Mouse (Mus musculus) adrenal gland, postnatal 0 days (tissue): ENCODE data around the gene Upk3bl. TPM values are rescaled to one million over a fixed set of nuclear protein-coding genes. Genes with fewer than 3 reads are reported as not detected.

Experiments
- microRNA-seq: library from miRNA; unstranded; fragments of <30 nt; microRNA quantifications from one replicate; pipeline ENCODE4, GENCODE M21; 2016; ENCODE audit warnings: borderline replicate concordance; ENCODE audit not compliant: insufficient number of aligned reads
- polyA plus RNA-seq: library from polyadenylated mRNA; unstranded; fragments of >200 nt; fragmentation: Nextera tagmentation; extraction: Ambion mirVana; gene quantifications from 2 replicates; pipeline ENCODE4 v1.2.1, GENCODE M21; 2015

Upk3bl gene
- polyA plus RNA-seq: 2.3 and 5.8 TPM in 2 replicates

DNA sequence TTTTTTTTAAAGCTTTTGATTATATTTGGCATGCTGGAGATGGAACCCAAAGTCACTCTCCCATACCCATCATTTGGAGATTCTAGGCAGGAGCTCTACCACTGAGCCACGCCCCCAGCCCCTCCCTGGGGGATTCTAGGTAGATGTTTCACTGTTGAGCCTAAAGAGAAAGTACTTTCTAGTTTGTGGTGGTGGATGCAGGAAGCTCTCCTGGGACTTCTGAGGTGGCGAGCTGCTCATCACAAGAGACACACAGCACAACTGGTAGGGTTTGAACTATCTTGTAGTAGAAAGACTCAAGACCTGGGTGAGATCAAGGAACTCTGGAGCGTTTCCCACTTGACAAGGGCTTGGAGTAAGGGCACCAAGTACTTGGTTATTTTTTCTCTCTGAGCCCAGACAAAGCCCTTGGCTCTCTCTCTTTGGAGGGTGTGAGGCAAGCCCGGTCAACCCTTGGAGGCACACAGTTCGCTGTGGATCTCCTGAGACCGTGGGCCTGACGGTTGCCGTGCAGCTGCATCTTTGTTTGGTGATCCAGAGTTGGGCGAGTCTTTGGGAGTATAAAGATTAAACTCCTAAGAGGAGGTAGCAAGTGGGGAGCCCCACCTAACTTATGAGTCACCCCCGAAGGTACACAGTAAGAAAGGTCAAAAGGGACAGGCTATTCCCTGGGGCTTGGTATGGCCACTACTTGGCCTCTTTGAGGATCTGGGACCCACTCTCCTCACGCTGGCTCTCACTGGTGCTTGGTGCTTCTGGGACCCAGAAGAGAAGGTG is at the start of gene Upk3bl:
Gene Upk3bl (plus strand): TSS at position 192 of the 777 bp plus-strand sequence.

DNA sequence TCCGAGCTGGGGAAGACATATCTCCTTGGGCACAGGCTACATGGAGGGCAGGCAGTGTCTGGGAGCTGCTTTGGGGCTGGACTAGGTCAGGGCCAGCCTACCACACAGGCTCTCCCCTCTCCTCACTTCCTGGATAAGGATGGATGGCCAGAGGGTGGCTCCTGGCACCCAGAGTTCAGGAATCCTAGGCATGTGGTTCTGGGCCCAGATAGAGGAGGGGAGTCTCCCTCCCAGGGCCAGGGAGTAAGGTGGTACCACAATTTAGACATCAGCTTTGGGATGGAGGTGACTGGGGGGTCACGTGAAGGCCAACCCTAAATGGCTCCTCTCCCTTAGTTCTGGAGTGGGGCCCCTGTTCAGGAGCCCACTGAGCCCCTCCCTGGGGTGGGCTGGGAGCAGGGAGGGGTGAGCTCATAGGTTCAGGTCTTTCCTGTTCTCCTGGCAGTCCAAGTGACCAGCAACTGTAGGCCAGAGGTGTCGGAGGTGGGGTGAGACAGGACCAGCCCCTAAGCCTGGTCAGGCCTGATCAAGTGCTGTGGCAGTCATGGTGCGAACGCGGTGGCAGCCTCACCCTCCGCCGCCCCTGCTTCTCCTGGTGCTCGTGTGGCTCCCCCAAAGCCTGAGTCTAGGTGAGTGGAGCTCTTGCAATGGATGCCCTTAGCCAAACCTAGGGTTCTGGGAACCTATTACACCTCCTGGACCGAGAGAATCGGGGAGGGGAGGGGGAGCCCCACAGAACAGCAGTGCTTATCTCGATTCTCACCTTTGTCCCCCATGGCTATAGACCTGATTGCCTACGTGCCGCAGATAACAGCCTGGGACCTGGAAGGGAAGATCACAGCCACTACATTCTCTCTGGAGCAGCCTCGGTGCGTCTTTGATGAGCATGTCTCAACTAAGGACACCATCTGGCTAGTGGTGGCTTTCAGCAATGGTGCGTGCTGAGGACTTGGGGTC is 15.8 kb upstream of the Upk3bl start, which contains the start of gene Upk3b:
Gene Upk3b (plus strand): TSS at position 239 of the 957 bp plus-strand sequence.

DNA sequence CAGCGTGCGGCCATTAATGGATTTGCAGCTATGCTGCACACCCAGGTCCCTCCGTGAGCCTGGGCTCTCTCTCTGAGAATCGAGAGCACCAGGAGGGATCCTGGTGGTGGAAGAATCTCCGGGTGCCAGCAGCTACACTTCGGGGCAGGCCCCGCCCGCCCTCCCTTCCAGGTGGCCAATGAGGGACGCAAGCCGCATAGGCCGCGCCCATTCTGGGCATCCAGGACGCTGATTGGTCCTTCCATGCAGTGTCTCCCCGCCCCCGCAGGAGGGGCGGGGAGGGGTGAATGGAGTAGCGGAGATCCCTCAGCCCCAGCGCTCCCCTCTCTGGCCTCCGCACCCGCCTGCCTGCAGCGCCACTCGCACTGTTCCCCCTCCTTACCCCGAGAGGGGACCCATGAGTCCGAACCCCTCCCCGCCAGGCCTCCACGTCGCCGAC is 29.4 kb downstream of the Upk3bl start, which contains the start of gene Rasa4:
Gene Rasa4 (plus strand): TSS at position 248 of the 439 bp plus-strand sequence.

Small RNA genes lying within 50 kb of the gene (microRNA-seq; reads per million reads assigned to microRNA genes)
- not detected for gene Mir7035

Other genes with a start within 250 kb of the Upk3bl start
- gene Srrm3, start 247.6 kb upstream of the Upk3bl start, polyA plus RNA-seq: 6.6 and 10.9 TPM in 2 replicates
- 149 and 244 TPM in 2 replicates for gene Hspb1, start 166.6 kb upstream of the Upk3bl start, polyA plus RNA-seq
- gene Ywhag, start 119.9 kb upstream of the Upk3bl start, polyA plus RNA-seq: 142 and 161 TPM in 2 replicates
- 3.2 and 7.0 TPM in 2 replicates for gene Ssc4d, start 80.0 kb upstream of the Upk3bl start, polyA plus RNA-seq
- gene Zp3, start 74.4 kb upstream of the Upk3bl start, polyA plus RNA-seq: 0.25 and 0.29 TPM in 2 replicates
- gene Dtx2, start 59.7 kb upstream of the Upk3bl start, polyA plus RNA-seq: 13.9 and 15.5 TPM in 2 replicates
- 22.6 and 25.8 TPM in 2 replicates for gene Upk3b, start 16.0 kb upstream of the Upk3bl start, polyA plus RNA-seq
- 9.4 and 10.9 TPM in 2 replicates for gene Rasa4, start 29.4 kb downstream of the Upk3bl start, polyA plus RNA-seq
- 195 and 197 TPM in 2 replicates for gene Polr2j, start 62.1 kb downstream of the Upk3bl start, polyA plus RNA-seq
- 13.1 and 14.6 TPM in 2 replicates for gene Lrwd1, start 81.6 kb downstream of the Upk3bl start, polyA plus RNA-seq
- gene Alkbh4, start 81.7 kb downstream of the Upk3bl start, polyA plus RNA-seq: 10.0 and 10.1 TPM in 2 replicates
- gene Orai2, start 116.2 kb downstream of the Upk3bl start, polyA plus RNA-seq: 4.9 and 7.1 TPM in 2 replicates
- 52.1 and 55.1 TPM in 2 replicates for gene Prkrip1, start 144.5 kb downstream of the Upk3bl start, polyA plus RNA-seq
- gene Sh2b2, start 192.1 kb downstream of the Upk3bl start, polyA plus RNA-seq: 2.3 and 3.6 TPM in 2 replicates